Mouse (Mus musculus): ENCODE results near the gene Ly86. TPM values are rescaled to one million over a fixed set of nuclear protein-coding genes. Genes with fewer than 3 reads are reported as not detected.
A peak's percentile ranks its signal among the peaks of the same experiment; 100 is the strongest.

Gene Ly86
- polyA plus RNA-seq, 1 experiment from 2014 or later, result 9.8 TPM

GRCm38 (mm10) chr13:37353868-37354267 is 8.9 kb downstream of the Ly86 start:
- no peak overlapping the region for H3K27ac ChIP-seq

GRCm38 (mm10) chr13:37354432-37354831 is 9.4 kb downstream of the Ly86 start:
- Histone ChIP-seq H3K27me3 (no peaks in the 10 kb centered on the region), H3K9ac (no peak overlapping the region), H3K27ac (no peak overlapping the region), H3K4me1 (replicated peaks) (peaks cover 7% of the 10 kb centered on the region; the same call in 1 of the 2 replicates), H3K36me3 (no peaks in the 10 kb centered on the region), H3K4me3 (replicated peaks) (no peak overlapping the region), H3K9me3 (replicated peaks) (no peaks in the 10 kb centered on the region), H3K4me2 (no peak overlapping the region)
- ATAC-seq (ENCODE audit: low read depth) (no peak), DNase-seq (no peak)
- 16% methylated on average over 4 of the region's 4 CpGs for WGBS (ENCODE audit: insufficient replicate concordance)

More at GRCm38 (mm10) chr13:37353868-37354267, 8.9 kb downstream of the Ly86 start:
- no peaks in the 10 kb centered on the region for H3K36me3 ChIP-seq
- H3K4me2 ChIP-seq, result no peak overlapping the region
- 15% methylated on average over 4 of the region's 4 CpGs for WGBS (ENCODE audit: insufficient replicate concordance)
- ATAC-seq (ENCODE audit: low read depth), result no peak
- H3K9ac ChIP-seq, result no peak overlapping the region
- no peak overlapping the region for H3K4me3 ChIP-seq (replicated peaks)
- H3K27me3 ChIP-seq, result no peaks in the 10 kb centered on the region
- no peak for DNase-seq
- H3K4me1 ChIP-seq (replicated peaks), result peaks cover 7% of the 10 kb centered on the region; the same call in 1 of the 2 replicates
- H3K9me3 ChIP-seq (replicated peaks), result no peaks in the 10 kb centered on the region

GRCm38 (mm10) chr13:37355642-37356331 is 10.8 kb downstream of the Ly86 start:
- DNase-seq (no peak), ATAC-seq (ENCODE audit: low read depth) (no peak)
- Histone ChIP-seq H3K27me3 (no peaks in the 10 kb centered on the region), H3K9me3 (replicated peaks) (no peaks in the 10 kb centered on the region), H3K4me3 (replicated peaks) (no peak overlapping the region), H3K9ac (no peak overlapping the region), H3K36me3 (no peaks in the 10 kb centered on the region), H3K27ac (peak overlapping the region; percentile 32; the same call in 1 of the 2 replicates), H3K4me2 (no peak overlapping the region), H3K4me1 (replicated peaks) (peaks cover 7% of the 10 kb centered on the region; the same call in 1 of the 2 replicates)
- 57% methylated on average over 10 of the region's 10 CpGs for WGBS (ENCODE audit: insufficient replicate concordance)

GRCm38 (mm10) chr13:37356549-37356948 is 11.5 kb downstream of the Ly86 start:
- no peaks in the 10 kb centered on the region for H3K9me3 ChIP-seq (replicated peaks)
- H3K9ac ChIP-seq, result no peak overlapping the region
- 33% methylated on average over 2 of the region's 2 CpGs for WGBS (ENCODE audit: insufficient replicate concordance)
- DNase-seq (no peak), ATAC-seq (ENCODE audit: low read depth) (no peak)
- H3K36me3 ChIP-seq, result no peaks in the 10 kb centered on the region
- peak overlapping the region; percentile 32; the same call in 1 of the 2 replicates for H3K27ac ChIP-seq
- H3K4me2 ChIP-seq, result no peak overlapping the region
- H3K4me3 ChIP-seq (replicated peaks), result no peak overlapping the region
- H3K4me1 ChIP-seq (replicated peaks), result peaks cover 7% of the 10 kb centered on the region; the same call in 1 of the 2 replicates
- H3K27me3 ChIP-seq, result no peaks in the 10 kb centered on the region

- ATAC-seq (ENCODE audit: low read depth), result no peak
Measured at GRCm38 (mm10) chr13:37358112-37358511, 13.1 kb downstream of the Ly86 start.

GRCm38 (mm10) chr13:37361249-37361648 is 16.2 kb downstream of the Ly86 start:
- H3K9ac ChIP-seq, result no peak overlapping the region
- no peaks in the 10 kb centered on the region for H3K27me3 ChIP-seq
- H3K27ac ChIP-seq, result no peak overlapping the region
- no peaks in the 10 kb centered on the region for H3K9me3 ChIP-seq (replicated peaks)
- ATAC-seq (ENCODE audit: low read depth) (no peak), DNase-seq (no peak)
- H3K4me3 ChIP-seq (replicated peaks), result no peak overlapping the region
- H3K4me1 ChIP-seq (replicated peaks), result no peaks in the 10 kb centered on the region
- 46% methylated on average over 1 of the region's 1 CpGs for WGBS (ENCODE audit: insufficient replicate concordance)
- H3K36me3 ChIP-seq, result no peaks in the 10 kb centered on the region
- H3K4me2 ChIP-seq, result no peak overlapping the region

More at GRCm38 (mm10) chr13:37358112-37358511, 13.1 kb downstream of the Ly86 start:
- Histone ChIP-seq H3K9ac (no peak overlapping the region), H3K4me1 (replicated peaks) (peaks cover 7% of the 10 kb centered on the region; the same call in 1 of the 2 replicates), H3K27me3 (no peaks in the 10 kb centered on the region), H3K27ac (no peak overlapping the region), H3K4me2 (no peak overlapping the region), H3K4me3 (replicated peaks) (no peak overlapping the region), H3K9me3 (replicated peaks) (no peaks in the 10 kb centered on the region), H3K36me3 (no peaks in the 10 kb centered on the region)
- DNase-seq, result no peak
- WGBS (ENCODE audit: insufficient replicate concordance), result 59% methylated on average over 2 of the region's 2 CpGs

GRCm38 (mm10) chr13:37364351-37364750 is 19.3 kb downstream of the Ly86 start:
- Histone ChIP-seq H3K27ac (no peak overlapping the region), H3K4me1 (replicated peaks) (no peaks in the 10 kb centered on the region), H3K4me3 (replicated peaks) (no peak overlapping the region), H3K36me3 (no peaks in the 10 kb centered on the region), H3K9me3 (replicated peaks) (no peaks in the 10 kb centered on the region), H3K27me3 (no peaks in the 10 kb centered on the region), H3K4me2 (no peak overlapping the region), H3K9ac (no peak overlapping the region)
- DNase-seq (no peak), ATAC-seq (ENCODE audit: low read depth) (no peak)
- 64% methylated on average over 5 of the region's 5 CpGs for WGBS (ENCODE audit: insufficient replicate concordance)

GRCm38 (mm10) chr13:37376411-37376810 is 31.4 kb downstream of the Ly86 start:
- WGBS (ENCODE audit: insufficient replicate concordance), result 69% methylated on average over 5 of the region's 5 CpGs
- no peak overlapping the region for H3K4me2 ChIP-seq
- H3K4me3 ChIP-seq (replicated peaks), result no peak overlapping the region
- DNase-seq (no peak), ATAC-seq (ENCODE audit: low read depth) (no peak)
- H3K4me1 ChIP-seq (replicated peaks), result no peaks in the 10 kb centered on the region
- H3K9me3 ChIP-seq (replicated peaks), result no peaks in the 10 kb centered on the region
- no peak overlapping the region for H3K27ac ChIP-seq
- no peaks in the 10 kb centered on the region for H3K36me3 ChIP-seq
- H3K27me3 ChIP-seq, result no peaks in the 10 kb centered on the region
- no peak overlapping the region for H3K9ac ChIP-seq

GRCm38 (mm10) chr13:37388222-37389202 is 43.5 kb downstream of the Ly86 start:
- Histone ChIP-seq H3K9me3 (replicated peaks) (no peaks in the 10 kb centered on the region), H3K4me1 (replicated peaks) (peaks cover 5% of the 10 kb centered on the region; the same call in 1 of the 2 replicates), H3K36me3 (no peaks in the 10 kb centered on the region), H3K27ac (no peak overlapping the region), H3K4me2 (no peak overlapping the region), H3K27me3 (no peaks in the 10 kb centered on the region), H3K4me3 (replicated peaks) (no peak overlapping the region), H3K9ac (no peak overlapping the region)
- WGBS (ENCODE audit: insufficient replicate concordance), result 49% methylated on average over 9 of the region's 9 CpGs
- ATAC-seq (ENCODE audit: low read depth) (no peak), DNase-seq (no peak)

- peaks cover 5% of the 10 kb centered on the region; the same call in 1 of the 2 replicates for H3K4me1 ChIP-seq (replicated peaks)
Measured at GRCm38 (mm10) chr13:37389296-37389695, 44.3 kb downstream of the Ly86 start.

GRCm38 (mm10) chr13:37398791-37399190 is 53.8 kb downstream of the Ly86 start:
- Histone ChIP-seq H3K9me3 (replicated peaks) (no peaks in the 10 kb centered on the region), H3K27me3 (no peaks in the 10 kb centered on the region)

More at GRCm38 (mm10) chr13:37389296-37389695, 44.3 kb downstream of the Ly86 start:
- Histone ChIP-seq H3K9ac (no peak overlapping the region), H3K27me3 (no peaks in the 10 kb centered on the region), H3K36me3 (no peaks in the 10 kb centered on the region), H3K9me3 (replicated peaks) (no peaks in the 10 kb centered on the region), H3K4me3 (replicated peaks) (no peak overlapping the region), H3K27ac (no peak overlapping the region), H3K4me2 (no peak overlapping the region)
- DNase-seq (no peak), ATAC-seq (ENCODE audit: low read depth) (no peak)
- WGBS (ENCODE audit: insufficient replicate concordance), result 45% methylated on average over 5 of the region's 5 CpGs

More at GRCm38 (mm10) chr13:37398791-37399190, 53.8 kb downstream of the Ly86 start:
- Histone ChIP-seq H3K4me2 (no peak overlapping the region), H3K9ac (no peak overlapping the region), H3K36me3 (no peaks in the 10 kb centered on the region), H3K4me3 (replicated peaks) (no peak overlapping the region), H3K27ac (no peak overlapping the region), H3K4me1 (replicated peaks) (no peaks in the 10 kb centered on the region; the same call in 1 of the 2 replicates)
- ATAC-seq (ENCODE audit: low read depth) (no peak), DNase-seq (no peak)
- 58% methylated on average over 4 of the region's 4 CpGs for WGBS (ENCODE audit: insufficient replicate concordance)
